Mouse (Mus musculus) heart, embryonic 12.5 days (tissue): Measurements from ENCODE around the gene D230025D16Rik. TPM values are rescaled to one million over a fixed set of nuclear protein-coding genes. Genes with fewer than 3 reads are reported as not detected.
"Not testable (repeated sequence)": the region's sequence is repeated elsewhere in the genome, so short reads cannot be mapped to it uniquely, and the experiment has no call there.

Source experiments
- ATAC-seq: fragments of 200-750 bp; cut with Nextera tagmentation; 2 replicates; pipeline ENCODE4 v1.8.0; 2017; ENCODE audit warnings: moderate TSS enrichment, moderate library complexity; ENCODE audit not compliant: insufficient number of reproducible peaks, low FRiP score
- H3K27ac ChIP-seq: fragments of 300-500 bp; sonication (generic); 2 replicates; pipeline ENCODE4 v1.5.1; 2016; ENCODE audit warnings: mild to moderate bottlenecking, moderate library complexity; ENCODE audit not compliant: poor library complexity, severe bottlenecking
- H3K27me3 ChIP-seq: fragments of 300-500 bp; sonication (generic); replicated peaks from 2 replicates; pipeline ENCODE4 v1.6.1; 2016; ENCODE audit warnings: mild to moderate bottlenecking, moderate library complexity
- H3K36me3 ChIP-seq: fragments of 300-500 bp; sonication (generic); 2 replicates; pipeline ENCODE4 v1.6.1; 2016; ENCODE audit warnings: mild to moderate bottlenecking, moderate library complexity
- H3K4me1 ChIP-seq: fragments of 300-500 bp; sonication (generic); replicated peaks from 2 replicates; pipeline ENCODE4 v1.6.1; 2016; ENCODE audit warnings: mild to moderate bottlenecking
- H3K4me2 ChIP-seq: fragments of 300-500 bp; sonication (generic); 2 replicates; pipeline ENCODE4 v1.6.1; 2016; ENCODE audit warnings: mild to moderate bottlenecking, moderate library complexity
- H3K4me3 ChIP-seq: fragments of 300-500 bp; sonication (generic); 2 replicates; pipeline ENCODE4 v1.5.1; 2016; ENCODE audit warnings: mild to moderate bottlenecking
- H3K9ac ChIP-seq: fragments of 300-500 bp; sonication (generic); 2 replicates; pipeline ENCODE4 v1.6.1; 2016; ENCODE audit warnings: mild to moderate bottlenecking, moderate library complexity
- H3K9me3 ChIP-seq: fragments of 300-500 bp; sonication (generic); replicated peaks from 2 replicates; pipeline ENCODE4 v1.6.1; 2016; ENCODE audit warnings: mild to moderate bottlenecking, moderate library complexity
- WGBS: fragments of 180-500 bp; shearing (Covaris S2); methylation state at CpG from one replicate; pipeline ENCODE4 v1.1.7; 2016; 5-methylcytosine and 5-hydroxymethylcytosine counted together
- polyA plus RNA-seq: library from polyadenylated mRNA; unstranded; fragments of >200 nt; fragmentation: Nextera tagmentation; extraction: Ambion mirVana; gene quantifications from 2 replicates; pipeline ENCODE4 v1.2.1, GENCODE M21; 2016

The D230025D16Rik gene
- polyA plus RNA-seq, 1 experiment from 2014 or later = 18.9 TPM

- 81% methylated on average over 4 of the region's 4 CpGs for WGBS
- H3K27ac ChIP-seq = no peak overlapping the region
- H3K9me3 ChIP-seq = no peaks in the 10 kb centered on the region
- no peak for ATAC-seq
- peaks cover 8% of the 10 kb centered on the region; the same call in 1 of the 2 replicates for H3K36me3 ChIP-seq
- no peak overlapping the region for H3K9ac ChIP-seq
- H3K27me3 ChIP-seq = peaks cover 29% of the 10 kb centered on the region
- no peak overlapping the region for H3K4me2 ChIP-seq
- H3K4me3 ChIP-seq = no peak overlapping the region
- H3K4me1 ChIP-seq = peaks cover 20% of the 10 kb centered on the region
These were observed 62.0 kb downstream of the D230025D16Rik start for GRCm38 (mm10) chr8:105286907-105287306.

GRCm38 (mm10) chr8:105288231-105288630, 63.3 kb downstream of the D230025D16Rik start:
- Histone ChIP-seq H3K27me3 (peaks cover 33% of the 10 kb centered on the region), H3K4me2 (no peak overlapping the region), H3K9me3 (no peaks in the 10 kb centered on the region), H3K4me3 (no peak overlapping the region), H3K4me1 (peaks cover 20% of the 10 kb centered on the region), H3K27ac (no peak overlapping the region), H3K9ac (no peak overlapping the region), H3K36me3 (peaks cover 6% of the 10 kb centered on the region; the same call in 1 of the 2 replicates)
- ATAC-seq = no peak
- WGBS = 88% methylated on average over 5 of the region's 5 CpGs

- Histone ChIP-seq H3K27me3 (peaks cover 37% of the 10 kb centered on the region), H3K4me3 (peak overlapping the region; percentile 57), H3K9ac (peak overlapping the region; percentile 46), H3K4me2 (peak overlapping the region; percentile 87), H3K36me3 (peaks cover 6% of the 10 kb centered on the region; the same call in 1 of the 2 replicates), H3K4me1 (peaks cover 20% of the 10 kb centered on the region), H3K27ac (no peak overlapping the region), H3K9me3 (no peaks in the 10 kb centered on the region)
- peak; percentile 92 for ATAC-seq
- WGBS = under 1% methylated on average over 53 of the region's 53 CpGs
These were observed 64.2 kb downstream of the D230025D16Rik start for GRCm38 (mm10) chr8:105288958-105289732.

GRCm38 (mm10) chr8:105289805-105290460, 65.0 kb downstream of the D230025D16Rik start, which contains the start of gene 4931428F04Rik:
4931428F04Rik (minus strand) TSS chr8:105289864.
- Histone ChIP-seq H3K36me3 (peaks cover 6% of the 10 kb centered on the region; the same call in 1 of the 2 replicates), H3K9me3 (no peaks in the 10 kb centered on the region), H3K9ac (peak within 1 kb of the TSS; percentile 46), H3K27me3 (peaks cover 35% of the 10 kb centered on the region), H3K4me3 (peak within 1 kb of the TSS; percentile 57), H3K4me2 (peak within 1 kb of the TSS; percentile 87), H3K27ac (no peak within 1 kb of the TSS), H3K4me1 (peaks cover 24% of the 10 kb centered on the region)
- WGBS = 3% methylated on average over 43 of the region's 43 CpGs
- peak; percentile 43; the same call in 1 of the 2 replicates for ATAC-seq

GRCm38 (mm10) chr8:105290554-105291314, 65.8 kb downstream of the D230025D16Rik start:
- no peak overlapping the region for H3K27ac ChIP-seq
- 9% methylated on average over 31 of the region's 31 CpGs for WGBS
- peaks cover 27% of the 10 kb centered on the region for H3K27me3 ChIP-seq
- H3K9ac ChIP-seq = no peak overlapping the region
- H3K4me3 ChIP-seq = peak overlapping the region; percentile 57
- no peaks in the 10 kb centered on the region for H3K36me3 ChIP-seq
- H3K4me1 ChIP-seq = peaks cover 27% of the 10 kb centered on the region
- H3K9me3 ChIP-seq = no peaks in the 10 kb centered on the region
- ATAC-seq = no peak
- peak overlapping the region; percentile 87 for H3K4me2 ChIP-seq

- not testable (repeated sequence) for H3K4me3 ChIP-seq, ATAC-seq
- WGBS = 81% methylated on average over 8 of the region's 8 CpGs
These were observed 66.4 kb downstream of the D230025D16Rik start for GRCm38 (mm10) chr8:105291364-105291763.

GRCm38 (mm10) chr8:105291802-105292201, 66.9 kb downstream of the D230025D16Rik start:
- H3K9me3 ChIP-seq, H3K27ac ChIP-seq, H3K9ac ChIP-seq, H3K4me2 ChIP-seq, ATAC-seq, H3K4me3 ChIP-seq, H3K36me3 ChIP-seq: not testable (repeated sequence)
- H3K4me1 ChIP-seq = peaks cover 32% of the 10 kb centered on the region
- peaks cover 27% of the 10 kb centered on the region for H3K27me3 ChIP-seq
- 63% methylated on average over 3 of the region's 3 CpGs for WGBS

More at GRCm38 (mm10) chr8:105291364-105291763, 66.4 kb downstream of the D230025D16Rik start:
- Histone ChIP-seq H3K27me3 (peaks cover 27% of the 10 kb centered on the region), H3K4me1 (peaks cover 28% of the 10 kb centered on the region)
- H3K36me3 ChIP-seq, H3K9ac ChIP-seq, H3K27ac ChIP-seq, H3K9me3 ChIP-seq, H3K4me2 ChIP-seq: not testable (repeated sequence)

- peaks cover 27% of the 10 kb centered on the region for H3K27me3 ChIP-seq
- no peak for ATAC-seq
- H3K27ac ChIP-seq = no peak overlapping the region
- H3K36me3 ChIP-seq = no peaks in the 10 kb centered on the region
- WGBS = 73% methylated on average over 7 of the region's 7 CpGs
- H3K9ac ChIP-seq = no peak overlapping the region
- H3K9me3 ChIP-seq = no peaks in the 10 kb centered on the region
- peaks cover 35% of the 10 kb centered on the region for H3K4me1 ChIP-seq
- no peak overlapping the region for H3K4me3 ChIP-seq
- no peak overlapping the region for H3K4me2 ChIP-seq
These were observed 67.5 kb downstream of the D230025D16Rik start for GRCm38 (mm10) chr8:105292471-105292870.

GRCm38 (mm10) chr8:105293405-105293804, 68.5 kb downstream of the D230025D16Rik start:
- 60% methylated on average over 19 of the region's 19 CpGs for WGBS
- Histone ChIP-seq H3K9ac (no peak overlapping the region), H3K27me3 (peaks cover 27% of the 10 kb centered on the region), H3K4me1 (peaks cover 38% of the 10 kb centered on the region), H3K4me2 (no peak overlapping the region), H3K27ac (no peak overlapping the region), H3K9me3 (no peaks in the 10 kb centered on the region), H3K4me3 (no peak overlapping the region), H3K36me3 (no peaks in the 10 kb centered on the region)
- no peak for ATAC-seq

GRCm38 (mm10) chr8:105294776-105295175, 69.8 kb downstream of the D230025D16Rik start:
- Histone ChIP-seq H3K4me1 (peaks cover 41% of the 10 kb centered on the region), H3K9ac (peak overlapping the region; percentile 58; the same call in 1 of the 2 replicates), H3K27ac (no peak overlapping the region), H3K9me3 (no peaks in the 10 kb centered on the region), H3K36me3 (peaks cover 11% of the 10 kb centered on the region), H3K4me3 (peak overlapping the region; percentile 32), H3K4me2 (peak overlapping the region; percentile 58), H3K27me3 (peaks cover 27% of the 10 kb centered on the region)
- ATAC-seq = no peak
- WGBS = 56% methylated on average over 9 of the region's 9 CpGs
